Mouse (Mus musculus) neutrophil, adult 5-6 weeks (primary cell): ENCODE data around the gene Serpini2. TPM values are rescaled to one million over a fixed set of nuclear protein-coding genes. Genes with fewer than 3 reads are reported as not detected.
"Not testable (repeated sequence)": the region's sequence is repeated elsewhere in the genome, so short reads cannot be mapped to it uniquely, and the experiment has no call there.

Experiments
- ATAC-seq: fragments of 151-379, 151-347 bp; 2 replicates; pipeline ENCODE4 v1.8.0; 2017; ENCODE audit warnings: mild to moderate bottlenecking, moderate TSS enrichment; ENCODE audit not compliant: insufficient number of reproducible peaks, poor library complexity, low FRiP score, severe bottlenecking; ENCODE audit errors: extremely low read depth
- total RNA-seq: library from RNA; stranded (forward); fragments of 200-1000 nt; gene quantifications from 2 replicates; pipeline ENCODE4 v1.2.3, GENCODE M21; 2017

Serpini2 gene
- not detected in 2 replicates for total RNA-seq

DNA sequence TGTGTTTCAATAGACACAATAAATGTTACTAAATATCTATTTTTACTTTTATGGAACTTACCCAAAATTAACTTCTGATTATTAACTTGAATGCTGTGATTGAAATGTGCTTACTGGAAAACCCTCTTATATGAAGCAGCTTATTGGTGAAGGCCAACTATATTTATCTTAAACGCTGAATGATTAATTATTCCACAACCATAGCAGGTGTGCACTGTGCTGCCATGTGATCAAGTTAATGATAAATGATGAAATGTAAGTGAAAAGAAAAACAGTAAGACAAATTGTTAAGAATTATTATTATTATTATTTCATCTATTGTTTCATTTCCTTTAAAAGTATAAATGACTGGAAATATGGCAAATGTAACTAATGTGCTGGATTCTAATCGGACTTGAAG lies at the start of gene Serpini2:
Gene Serpini2, minus strand, starts transcription at position 101 of the 400 bp plus-strand sequence.
- no peak for ATAC-seq

GRCm38 (mm10) chr3:75308861-75309260 lies 39.0 kb upstream of the Serpini2 start:
- ATAC-seq = no peak

- ATAC-seq = no peak
Measured at GRCm38 (mm10) chr3:75308228-75308627, 38.4 kb upstream of the Serpini2 start.

DNA sequence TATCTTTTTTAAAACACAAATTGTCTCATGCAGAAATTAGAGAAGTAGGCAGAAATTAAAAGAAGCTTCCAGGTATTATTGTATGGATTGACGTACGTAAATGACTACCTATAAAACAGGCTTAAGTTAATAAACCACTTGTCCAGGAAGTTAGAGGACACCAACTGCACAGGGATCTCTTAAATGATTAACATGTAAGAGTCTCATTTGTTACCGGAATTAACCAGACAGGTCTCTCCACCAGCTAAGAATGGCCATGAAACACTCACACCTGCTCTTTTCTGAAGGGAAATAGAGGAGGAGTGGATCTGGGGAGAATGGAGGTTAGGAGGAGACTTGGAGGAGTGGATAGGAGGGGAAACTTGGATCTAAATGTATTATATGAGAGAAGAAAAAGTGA lies 35.7 kb upstream of the Serpini2 start:
- ATAC-seq = no peak

GRCm38 (mm10) chr3:75304621-75305020 lies 34.7 kb upstream of the Serpini2 start:
- ATAC-seq = no peak

DNA sequence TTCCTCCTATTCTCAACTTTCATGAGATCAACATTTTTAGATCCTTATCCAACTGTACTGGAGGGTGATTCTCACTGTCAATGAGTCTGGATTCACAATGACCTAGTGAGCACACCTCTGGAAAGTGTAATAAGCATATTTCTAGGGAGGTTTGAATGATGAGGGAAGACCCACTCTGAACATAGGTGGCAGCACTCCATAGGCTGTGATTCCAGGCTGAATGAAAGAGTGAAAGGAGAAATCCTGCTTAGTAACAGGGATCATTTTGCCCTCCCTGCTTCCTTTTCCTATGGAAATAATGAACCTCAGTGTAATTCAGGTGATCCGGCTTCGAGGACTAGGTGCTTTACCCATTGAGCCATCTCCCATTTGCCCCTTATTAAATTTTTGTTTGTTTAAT lies 31.2 kb upstream of the Serpini2 start:
- no peak for ATAC-seq

GRCm38 (mm10) chr3:75299464-75299863 lies 29.6 kb upstream of the Serpini2 start:
- ATAC-seq = not testable (repeated sequence)

DNA sequence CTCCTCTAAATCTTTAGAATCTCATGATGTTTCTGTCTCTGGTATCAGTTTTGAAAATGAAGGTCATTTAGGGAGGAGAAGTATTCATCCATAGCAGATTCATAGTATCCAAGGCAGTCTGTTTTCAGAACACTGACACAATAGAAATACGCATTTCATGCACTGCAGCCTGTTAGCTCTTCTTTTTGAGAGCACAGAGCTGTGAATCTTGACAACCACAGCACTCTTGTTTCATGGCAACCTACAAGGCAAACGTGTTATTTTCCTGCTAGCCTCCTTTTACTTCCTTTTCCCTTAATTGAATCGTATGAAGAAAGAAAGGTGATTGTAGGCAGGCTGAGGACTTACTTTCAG lies 27.9 kb upstream of the Serpini2 start:
- no peak for ATAC-seq

- ATAC-seq = peak; percentile 67; the same call in 1 of the 2 replicates
Measured at GRCm38 (mm10) chr3:75297026-75297757, 27.3 kb upstream of the Serpini2 start.

DNA sequence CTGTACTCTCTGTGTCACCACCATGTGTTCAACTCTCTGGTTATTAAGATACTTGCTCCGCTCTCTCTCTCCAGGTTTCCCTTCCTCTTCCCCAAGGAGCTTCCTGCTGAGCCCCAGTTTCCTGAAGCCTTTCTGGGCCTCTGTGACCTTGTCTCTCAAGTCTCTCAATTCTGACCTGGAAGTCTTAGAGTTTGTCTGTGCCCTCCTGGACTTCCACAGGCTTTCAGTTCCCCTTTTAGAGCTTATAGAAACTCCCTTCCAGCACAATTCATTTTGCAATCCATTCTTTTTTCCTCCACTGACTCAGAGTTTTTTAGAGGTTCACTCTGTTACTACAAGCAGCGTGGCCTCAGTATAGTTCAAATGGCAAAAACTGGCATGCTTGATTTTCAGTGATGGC lies 23.4 kb upstream of the Serpini2 start:
- ATAC-seq = no peak

GRCm38 (mm10) chr3:75277455-75277854 lies 7.6 kb upstream of the Serpini2 start:
- peak; percentile 36; the same call in 1 of the 2 replicates for ATAC-seq

DNA sequence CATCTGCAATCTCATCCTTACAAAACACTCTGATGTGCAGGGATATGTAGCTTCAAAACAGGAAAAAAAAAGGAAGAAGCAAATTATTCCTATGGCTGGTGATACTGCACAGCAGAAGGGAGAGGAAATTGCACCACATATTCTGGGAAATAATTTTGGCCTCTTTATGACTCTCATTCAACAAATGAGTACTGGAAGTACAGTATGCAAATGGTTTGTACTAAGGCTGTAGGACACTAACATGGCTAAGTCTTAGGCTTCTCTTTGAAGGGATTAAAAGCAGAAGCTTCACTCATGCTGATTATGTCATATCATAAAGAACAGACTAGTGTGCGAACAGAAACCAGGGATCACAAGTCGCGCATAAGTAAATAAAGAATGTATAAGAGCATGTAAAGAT lies 6.6 kb upstream of the Serpini2 start:
- ATAC-seq = no peak

DNA sequence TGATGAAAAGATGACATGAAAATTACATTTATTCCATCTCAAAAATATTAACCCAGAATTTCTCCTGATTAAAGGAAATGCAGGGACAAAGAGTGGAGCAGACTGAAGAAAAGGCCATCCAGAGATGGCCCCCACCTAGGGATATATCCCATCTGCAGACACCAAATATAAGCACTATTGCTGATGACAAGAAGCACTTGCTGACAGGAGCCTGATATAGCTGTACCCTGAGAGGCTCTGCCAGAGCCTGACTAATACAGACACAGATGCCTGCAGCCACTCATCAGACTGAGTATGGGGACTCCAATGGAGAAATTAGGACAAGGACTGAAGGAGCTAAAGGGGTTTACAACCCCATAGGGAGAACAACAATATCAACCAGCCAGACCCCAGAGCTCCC lies 5.2 kb upstream of the Serpini2 start:
- no peak for ATAC-seq

DNA sequence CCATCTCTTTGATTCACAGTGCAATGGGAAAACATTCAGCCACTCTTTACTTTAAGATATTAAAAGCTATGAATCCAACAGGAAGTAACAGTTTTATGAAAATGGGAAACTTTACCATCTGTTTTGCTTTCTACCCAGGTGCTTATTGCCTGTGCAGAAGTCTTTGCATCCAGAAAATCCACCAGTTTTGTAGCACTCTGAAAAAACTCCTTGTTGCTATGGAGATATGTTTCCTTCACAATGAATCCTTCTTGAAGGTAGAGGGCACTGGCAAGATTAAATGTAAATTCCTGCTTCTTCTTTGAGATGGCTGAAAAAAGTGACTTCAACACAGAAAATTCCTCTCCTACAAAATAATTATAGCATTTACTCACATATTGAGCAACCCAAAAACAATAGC lies 10.5 kb downstream of the Serpini2 start:
- ATAC-seq = no peak

DNA sequence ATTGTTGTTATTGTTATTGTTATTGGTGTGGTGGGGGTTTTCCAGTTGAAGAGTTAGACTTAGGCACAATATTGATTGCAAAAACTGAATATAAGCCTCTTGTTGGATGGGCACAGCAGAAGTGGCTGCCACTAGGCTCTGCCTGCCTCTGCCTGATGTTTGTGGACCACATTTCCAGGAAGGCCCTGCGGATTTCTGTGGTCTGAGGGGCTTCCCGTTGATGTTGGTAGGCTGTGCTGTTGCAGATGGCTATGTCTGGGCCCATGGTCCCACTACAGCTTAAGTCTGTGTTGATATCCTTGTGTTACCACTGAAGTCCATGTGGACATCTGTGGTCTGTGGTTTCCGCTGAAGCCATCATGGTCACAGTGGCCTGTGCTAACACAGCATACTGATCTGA lies 50.2 kb downstream of the Serpini2 start:
- ATAC-seq = no peak

DNA sequence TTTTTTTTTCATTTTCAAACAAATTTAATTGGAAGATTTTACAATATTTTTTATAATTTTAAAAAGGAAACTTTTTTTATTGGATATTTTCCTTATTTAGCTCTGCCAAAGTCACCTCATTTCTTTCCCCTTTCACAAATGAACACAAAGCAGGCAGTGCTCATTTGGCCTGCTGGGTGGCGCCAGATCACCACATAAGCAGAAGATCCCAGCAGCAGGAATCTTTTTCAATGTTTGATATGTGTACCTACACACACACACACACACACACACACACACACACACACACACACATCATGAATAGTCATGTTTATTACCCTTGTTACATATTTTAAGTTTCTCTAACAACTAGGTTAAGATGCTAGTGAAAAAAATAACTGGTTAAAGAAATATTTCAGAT lies 50.7 kb downstream of the Serpini2 start:
- peak; percentile 56; the same call in 1 of the 2 replicates for ATAC-seq

GRCm38 (mm10) chr3:75202808-75203503 lies 66.9 kb downstream of the Serpini2 start:
- peak; percentile 82 for ATAC-seq
